Mouse (Mus musculus): ENCODE data around the gene Cyp4f14. TPM values are rescaled to one million over a fixed set of nuclear protein-coding genes. Genes with fewer than 3 reads are reported as not detected.

The Cyp4f14 gene
- polyA plus RNA-seq (2015; fragmentation: Nextera tagmentation; extraction: Ambion mirVana), result 0.18 and 0.27 TPM in 2 replicates

GRCm38 (mm10) chr17:32917131-32917530 is at the start of gene Cyp4f14:
Gene Cyp4f14, minus strand, starts transcription at chr17:32917342.
- Histone ChIP-seq H3K36me3 (ENCODE audit: control insufficient read depth, insufficient read depth) (no peaks in the 10 kb centered on the region), H3K9me3 (ENCODE audit: control insufficient read depth, low read length) (no peaks in the 10 kb centered on the region), H3K27me3 (replicated peaks; ENCODE audit: control insufficient read depth, insufficient read depth, low read length) (peaks cover 2% of the 10 kb centered on the region; the same call in 1 of the 2 replicates), H3K4me2 (ENCODE audit: low read length) (no peak within 1 kb of the TSS), H3K4me1 (replicated peaks; ENCODE audit: control insufficient read depth, insufficient read depth, low read length) (peaks cover 3% of the 10 kb centered on the region), H3K4me3 (replicated peaks; ENCODE audit: low read length) (no peak within 1 kb of the TSS), H3K27ac (ENCODE audit: low read length) (no peak within 1 kb of the TSS), H3K9ac (replicated peaks; ENCODE audit: low read depth, low read length) (no peak within 1 kb of the TSS)
- WGBS, result 43% methylated on average over 2 of the region's 2 CpGs
- ATAC-seq, result no peak

- peak within 1 kb of the TSS; percentile 93 for H3K4me3 ChIP-seq (replicated peaks; ENCODE audit: low read length)
- WGBS, result under 1% methylated on average over 32 of the region's 33 CpGs
- peak within 1 kb of the TSS; percentile 84 for H3K4me2 ChIP-seq (ENCODE audit: low read length)
- ATAC-seq, result peak; percentile 100
- H3K4me1 ChIP-seq (replicated peaks; ENCODE audit: control insufficient read depth, insufficient read depth, low read length), result peaks cover 18% of the 10 kb centered on the region
- no peaks in the 10 kb centered on the region for H3K9me3 ChIP-seq (ENCODE audit: control insufficient read depth, low read length)
- H3K27ac ChIP-seq (ENCODE audit: low read length), result peak within 1 kb of the TSS; percentile 74
- no peaks in the 10 kb centered on the region for H3K27me3 ChIP-seq (replicated peaks; ENCODE audit: control insufficient read depth, insufficient read depth, low read length)
- peak within 1 kb of the TSS; percentile 79 for H3K9ac ChIP-seq (replicated peaks; ENCODE audit: low read depth, low read length)
- H3K36me3 ChIP-seq (ENCODE audit: control insufficient read depth, insufficient read depth), result no peaks in the 10 kb centered on the region
These were observed 48.6 kb upstream of the Cyp4f14 start, which contains the start of gene Zfp472 for GRCm38 (mm10) chr17:32965623-32966290. Gene Zfp472, plus strand, starts transcription at chr17:32965814.

GRCm38 (mm10) chr17:32965253-32965622 is 48.1 kb upstream of the Cyp4f14 start:
- WGBS, result under 1% methylated on average over 14 of the region's 14 CpGs
- Histone ChIP-seq H3K36me3 (ENCODE audit: control insufficient read depth, insufficient read depth) (no peaks in the 10 kb centered on the region), H3K9ac (replicated peaks; ENCODE audit: low read depth, low read length) (peak overlapping the region; percentile 48), H3K4me1 (replicated peaks; ENCODE audit: control insufficient read depth, insufficient read depth, low read length) (peaks cover 18% of the 10 kb centered on the region), H3K4me2 (ENCODE audit: low read length) (peak overlapping the region; percentile 62), H3K27me3 (replicated peaks; ENCODE audit: control insufficient read depth, insufficient read depth, low read length) (no peaks in the 10 kb centered on the region), H3K9me3 (ENCODE audit: control insufficient read depth, low read length) (no peaks in the 10 kb centered on the region), H3K27ac (ENCODE audit: low read length) (no peak overlapping the region), H3K4me3 (replicated peaks; ENCODE audit: low read length) (peak overlapping the region; percentile 93)
- peak; percentile 75 for ATAC-seq

GRCm38 (mm10) chr17:32951441-32951840 is 34.3 kb upstream of the Cyp4f14 start:
- Histone ChIP-seq H3K27ac (ENCODE audit: low read length) (no peak overlapping the region), H3K4me2 (ENCODE audit: low read length) (no peak overlapping the region), H3K9ac (replicated peaks; ENCODE audit: low read depth, low read length) (no peak overlapping the region), H3K36me3 (ENCODE audit: control insufficient read depth, insufficient read depth) (no peaks in the 10 kb centered on the region), H3K4me1 (replicated peaks; ENCODE audit: control insufficient read depth, insufficient read depth, low read length) (peaks cover 11% of the 10 kb centered on the region), H3K4me3 (replicated peaks; ENCODE audit: low read length) (no peak overlapping the region), H3K27me3 (replicated peaks; ENCODE audit: control insufficient read depth, insufficient read depth, low read length) (no peaks in the 10 kb centered on the region), H3K9me3 (ENCODE audit: control insufficient read depth, low read length) (no peaks in the 10 kb centered on the region)
- WGBS, result 35% methylated on average over 16 of the region's 16 CpGs
- no peak for ATAC-seq

GRCm38 (mm10) chr17:32951006-32951405 is 33.9 kb upstream of the Cyp4f14 start:
- Histone ChIP-seq H3K36me3 (ENCODE audit: control insufficient read depth, insufficient read depth) (no peaks in the 10 kb centered on the region), H3K4me1 (replicated peaks; ENCODE audit: control insufficient read depth, insufficient read depth, low read length) (peaks cover 14% of the 10 kb centered on the region), H3K4me3 (replicated peaks; ENCODE audit: low read length) (no peak overlapping the region), H3K27me3 (replicated peaks; ENCODE audit: control insufficient read depth, insufficient read depth, low read length) (no peaks in the 10 kb centered on the region), H3K4me2 (ENCODE audit: low read length) (no peak overlapping the region), H3K27ac (ENCODE audit: low read length) (no peak overlapping the region), H3K9ac (replicated peaks; ENCODE audit: low read depth, low read length) (no peak overlapping the region), H3K9me3 (ENCODE audit: control insufficient read depth, low read length) (no peaks in the 10 kb centered on the region)
- no peak for ATAC-seq
- 80% methylated on average over 11 of the region's 11 CpGs for WGBS

- H3K4me3 ChIP-seq (replicated peaks; ENCODE audit: low read length), result no peak overlapping the region
- H3K4me2 ChIP-seq (ENCODE audit: low read length), result no peak overlapping the region
- no peaks in the 10 kb centered on the region for H3K36me3 ChIP-seq (ENCODE audit: control insufficient read depth, insufficient read depth)
- H3K27me3 ChIP-seq (replicated peaks; ENCODE audit: control insufficient read depth, insufficient read depth, low read length), result no peaks in the 10 kb centered on the region
- WGBS, result 94% methylated on average over 3 of the region's 3 CpGs
- H3K27ac ChIP-seq (ENCODE audit: low read length), result no peak overlapping the region
- no peak overlapping the region for H3K9ac ChIP-seq (replicated peaks; ENCODE audit: low read depth, low read length)
- H3K4me1 ChIP-seq (replicated peaks; ENCODE audit: control insufficient read depth, insufficient read depth, low read length), result peaks cover 14% of the 10 kb centered on the region
- no peaks in the 10 kb centered on the region for H3K9me3 ChIP-seq (ENCODE audit: control insufficient read depth, low read length)
- ATAC-seq, result no peak
These were observed 33.0 kb upstream of the Cyp4f14 start for GRCm38 (mm10) chr17:32950136-32950535.

GRCm38 (mm10) chr17:32947215-32947914 is 30.2 kb upstream of the Cyp4f14 start, which contains the start of gene Cyp4f13:
Gene Cyp4f13, minus strand, starts transcription at chr17:32947402.
- H3K9me3 ChIP-seq (ENCODE audit: control insufficient read depth, low read length), result no peaks in the 10 kb centered on the region
- H3K27me3 ChIP-seq (replicated peaks; ENCODE audit: control insufficient read depth, insufficient read depth, low read length), result no peaks in the 10 kb centered on the region
- WGBS, result 39% methylated on average over 12 of the region's 12 CpGs
- H3K4me3 ChIP-seq (replicated peaks; ENCODE audit: low read length), result peak within 1 kb of the TSS; percentile 52
- H3K4me2 ChIP-seq (ENCODE audit: low read length), result peak within 1 kb of the TSS; percentile 58
- peaks cover 14% of the 10 kb centered on the region for H3K4me1 ChIP-seq (replicated peaks; ENCODE audit: control insufficient read depth, insufficient read depth, low read length)
- peak within 1 kb of the TSS; percentile 50 for H3K9ac ChIP-seq (replicated peaks; ENCODE audit: low read depth, low read length)
- H3K36me3 ChIP-seq (ENCODE audit: control insufficient read depth, insufficient read depth), result no peaks in the 10 kb centered on the region
- ATAC-seq, result peak; percentile 97
- peak within 1 kb of the TSS; percentile 31; the same call in 1 of the 2 replicates for H3K27ac ChIP-seq (ENCODE audit: low read length)

GRCm38 (mm10) chr17:32946716-32947115 is 29.6 kb upstream of the Cyp4f14 start:
- no peaks in the 10 kb centered on the region for H3K9me3 ChIP-seq (ENCODE audit: control insufficient read depth, low read length)
- ATAC-seq, result no peak; the same call in 1 of the 2 replicates
- no peaks in the 10 kb centered on the region for H3K27me3 ChIP-seq (replicated peaks; ENCODE audit: control insufficient read depth, insufficient read depth, low read length)
- H3K27ac ChIP-seq (ENCODE audit: low read length), result no peak overlapping the region; the same call in 1 of the 2 replicates
- H3K36me3 ChIP-seq (ENCODE audit: control insufficient read depth, insufficient read depth), result no peaks in the 10 kb centered on the region
- peak overlapping the region; percentile 58 for H3K4me2 ChIP-seq (ENCODE audit: low read length)
- peak overlapping the region; percentile 50 for H3K9ac ChIP-seq (replicated peaks; ENCODE audit: low read depth, low read length)
- WGBS, result 66% methylated on average over 9 of the region's 9 CpGs
- H3K4me3 ChIP-seq (replicated peaks; ENCODE audit: low read length), result peak overlapping the region; percentile 52
- peaks cover 14% of the 10 kb centered on the region for H3K4me1 ChIP-seq (replicated peaks; ENCODE audit: control insufficient read depth, insufficient read depth, low read length)

- WGBS, result 70% methylated on average over 3 of the region's 3 CpGs
- no peak overlapping the region for H3K4me3 ChIP-seq (replicated peaks; ENCODE audit: low read length)
These were observed 27.4 kb upstream of the Cyp4f14 start for GRCm38 (mm10) chr17:32944402-32945035.

More at GRCm38 (mm10) chr17:32944402-32945035, 27.4 kb upstream of the Cyp4f14 start:
- ATAC-seq, result no peak
- Histone ChIP-seq H3K36me3 (ENCODE audit: control insufficient read depth, insufficient read depth) (no peaks in the 10 kb centered on the region), H3K4me2 (ENCODE audit: low read length) (no peak overlapping the region), H3K9ac (replicated peaks; ENCODE audit: low read depth, low read length) (no peak overlapping the region), H3K4me1 (replicated peaks; ENCODE audit: control insufficient read depth, insufficient read depth, low read length) (peaks cover 14% of the 10 kb centered on the region), H3K27me3 (replicated peaks; ENCODE audit: control insufficient read depth, insufficient read depth, low read length) (no peaks in the 10 kb centered on the region), H3K9me3 (ENCODE audit: control insufficient read depth, low read length) (no peaks in the 10 kb centered on the region), H3K27ac (ENCODE audit: low read length) (no peak overlapping the region)
